Mouse (Mus musculus): ENCODE measurements around the gene Nelfa.
A peak's percentile ranks its signal among the peaks of the same experiment; 100 is the strongest.
"Not testable (repeated sequence)": the region's sequence is repeated elsewhere in the genome, so short reads cannot be mapped to it uniquely, and the experiment has no call there.

The Nelfa gene

GRCm38 (mm10) chr5:33936120-33936707 lies at the start of gene Nelfa:
Gene Nelfa (minus strand): TSS chr5:33936413.
- DNase-seq (ENCODE audit: low spot score) = peak; percentile 93

GRCm38 (mm10) chr5:33983309-33984121 lies 47.3 kb upstream of the Nelfa start, which contains the start of gene Gm1673:
Gene Gm1673 (plus strand): TSS chr5:33983433.
- DNase-seq (ENCODE audit: low spot score) = peak; percentile 67

GRCm38 (mm10) chr5:33982731-33983259 lies 46.6 kb upstream of the Nelfa start:
- DNase-seq (ENCODE audit: low spot score) = no peak

- no peak for DNase-seq (ENCODE audit: low spot score)
Measured at GRCm38 (mm10) chr5:33976267-33976666, 40.1 kb upstream of the Nelfa start.

- no peak for DNase-seq (ENCODE audit: low spot score)
Measured at GRCm38 (mm10) chr5:33974736-33975135, 38.5 kb upstream of the Nelfa start.

- no peak for DNase-seq (ENCODE audit: low spot score)
Measured at GRCm38 (mm10) chr5:33959382-33959781, 23.2 kb upstream of the Nelfa start.

GRCm38 (mm10) chr5:33955868-33956267 lies 19.7 kb upstream of the Nelfa start:
- no peak for DNase-seq (ENCODE audit: low spot score)

- peak; percentile 24 for DNase-seq (ENCODE audit: low spot score)
Measured at GRCm38 (mm10) chr5:33954354-33954753, 18.1 kb upstream of the Nelfa start.

- DNase-seq (ENCODE audit: low spot score) = no peak
Measured at GRCm38 (mm10) chr5:33953471-33954185, 17.4 kb upstream of the Nelfa start.

- DNase-seq (ENCODE audit: low spot score) = no peak
Measured at GRCm38 (mm10) chr5:33948314-33948713, 12.1 kb upstream of the Nelfa start.

GRCm38 (mm10) chr5:33947035-33947434 lies 10.8 kb upstream of the Nelfa start:
- DNase-seq (ENCODE audit: low spot score) = not testable (repeated sequence)

- DNase-seq (ENCODE audit: low spot score) = no peak
Measured at GRCm38 (mm10) chr5:33938448-33938847, 2.2 kb upstream of the Nelfa start.

GRCm38 (mm10) chr5:33937230-33937629 lies 1.0 kb upstream of the Nelfa start:
- no peak for DNase-seq (ENCODE audit: low spot score)

GRCm38 (mm10) chr5:33935700-33936111 lies 507 bp downstream of the Nelfa start:
- DNase-seq (ENCODE audit: low spot score) = no peak

GRCm38 (mm10) chr5:33934877-33935276 lies 1.3 kb downstream of the Nelfa start:
- DNase-seq (ENCODE audit: low spot score) = no peak

GRCm38 (mm10) chr5:33934081-33934480 lies 2.1 kb downstream of the Nelfa start:
- DNase-seq (ENCODE audit: low spot score) = no peak

GRCm38 (mm10) chr5:33932413-33932812 lies 3.8 kb downstream of the Nelfa start:
- no peak for DNase-seq (ENCODE audit: low spot score)

GRCm38 (mm10) chr5:33926170-33926569 lies 10.0 kb downstream of the Nelfa start:
- no peak for DNase-seq (ENCODE audit: low spot score)

GRCm38 (mm10) chr5:33922566-33922965 lies 13.6 kb downstream of the Nelfa start:
- DNase-seq (ENCODE audit: low spot score) = no peak

- no peak for DNase-seq (ENCODE audit: low spot score)
Measured at GRCm38 (mm10) chr5:33921486-33922235, 14.6 kb downstream of the Nelfa start.

- no peak for DNase-seq (ENCODE audit: low spot score)
Measured at GRCm38 (mm10) chr5:33920924-33921323, 15.3 kb downstream of the Nelfa start.

- no peak for DNase-seq (ENCODE audit: low spot score)
Measured at GRCm38 (mm10) chr5:33920037-33920436, 16.2 kb downstream of the Nelfa start.

Measured in ovary, postnatal 10 days (tissue).